Comparison of ENCODE assay signal across 8 mouse cellular contexts in the genomic region with DNA sequence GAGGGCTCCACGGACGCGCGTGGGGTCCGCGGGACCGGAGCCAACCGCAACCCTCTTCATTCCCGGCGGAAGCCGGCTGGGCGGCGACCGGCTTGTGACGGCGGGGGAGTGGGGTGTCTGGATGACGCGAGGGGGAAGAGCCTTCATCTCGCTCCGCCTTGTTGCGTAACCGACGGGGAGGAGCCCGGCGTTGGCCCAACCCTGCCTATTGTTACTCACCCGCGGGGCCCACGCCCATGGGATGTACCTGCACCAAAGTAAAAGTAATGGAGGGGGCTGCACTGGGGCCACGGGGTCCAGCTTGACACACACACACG. TPM values are rescaled to one million over a fixed set of nuclear protein-coding genes. Genes with fewer than 3 reads are reported as not detected.
A peak's percentile ranks its signal among the peaks of the same experiment; 100 is the strongest.
DNase-seq lines count a peak whose midpoint lies in the region; ATAC-seq and TF ChIP-seq lines count a peak whose summit lies in the region.

No protein-coding gene starts in this region.

- peaks cover 6% of the 10 kb centered on the region; the same call in 1 of the 2 replicates for H3K4me1 ChIP-seq in E14TG2a.4 (replicated peaks; ENCODE audit: low read depth, low read length)
- H3K4me1 ChIP-seq in forebrain, embryonic 13.5 days, result 0 out of 2 replicates have a peak, but pooled peaks cover 5% of the 10 kb centered on the region
- no peaks in the 10 kb centered on the region for H3K4me1 ChIP-seq in liver, postnatal 0 days (ENCODE audit: insufficient read depth)
- H3K4me1 ChIP-seq in neural tube, embryonic 13.5 days (replicated peaks), result peaks cover 22% of the 10 kb centered on the region

- H3K4me3 ChIP-seq in E14TG2a.4 (replicated peaks; ENCODE audit: low read length), result peak overlapping the region; percentile 84
- peak overlapping the region; percentile 57 for H3K4me3 ChIP-seq in forebrain, embryonic 13.5 days
- H3K4me3 ChIP-seq in liver, postnatal 0 days (ENCODE audit: low read depth, low read length), result peak overlapping the region; percentile 64
- peak overlapping the region; percentile 66 for H3K4me3 ChIP-seq in neural tube, embryonic 13.5 days

- H3K27me3 ChIP-seq in E14TG2a.4 (ENCODE audit: insufficient read depth, low read length), result no peaks in the 10 kb centered on the region
- H3K27me3 ChIP-seq in forebrain, embryonic 13.5 days, result no peaks in the 10 kb centered on the region
- H3K27me3 ChIP-seq in liver, postnatal 0 days (ENCODE audit: insufficient read depth, low read length), result no peaks in the 10 kb centered on the region
- H3K27me3 ChIP-seq in neural tube, embryonic 13.5 days, result no peaks in the 10 kb centered on the region

- no peaks in the 10 kb centered on the region for H3K9me3 ChIP-seq in E14TG2a.4 (ENCODE audit: low read length)
- peaks cover 4% of the 10 kb centered on the region; the same call in 1 of the 2 replicates for H3K9me3 ChIP-seq in forebrain, embryonic 13.5 days (replicated peaks)
- H3K9me3 ChIP-seq in liver, postnatal 0 days (ENCODE audit: low read length), result no peaks in the 10 kb centered on the region
- no peaks in the 10 kb centered on the region for H3K9me3 ChIP-seq in neural tube, embryonic 13.5 days

- no peak for TF ChIP-seq EP300 in liver, postnatal 0 days (IDR thresholded peaks at IDR 0.05; ENCODE audit: low read depth)

- TF ChIP-seq CTCF in E14TG2a.4 (conservative IDR thresholded peaks at IDR 0.05; ENCODE audit: low read length), result no peak
- no peak for TF ChIP-seq CTCF in liver, postnatal 0 days (IDR thresholded peaks at IDR 0.05; ENCODE audit: low read depth)

- peak overlapping the region; percentile 68 for H3K9ac ChIP-seq in forebrain, embryonic 13.5 days
- H3K9ac ChIP-seq in liver, postnatal 0 days (replicated peaks), result peak overlapping the region; percentile 63
- H3K9ac ChIP-seq in neural tube, embryonic 13.5 days, result peak overlapping the region; percentile 78

- intact Hi-C loops in heart, postnatal 10 days (cut with DNase I), result no loop called here

- H3K4me2 ChIP-seq in forebrain, embryonic 13.5 days, result peak overlapping the region; percentile 63
- H3K4me2 ChIP-seq in liver, postnatal 0 days (ENCODE audit: low read depth, low read length), result peak overlapping the region; percentile 79
- peak overlapping the region; percentile 58 for H3K4me2 ChIP-seq in neural tube, embryonic 13.5 days

- DNase-seq in c-Kit-positive CD71-positive TER-119-negative erythroid progenitor cells, embryonic 14.5 days (ENCODE audit: low read depth), result peak; percentile 66
- peak; percentile 91 to 92 for DNase-seq in heart, postnatal 10 days
- peak; percentile 88 for DNase-seq in layer of hippocampus, adult 11-12 months (ENCODE audit: low spot score)
- peak; percentile 87 for DNase-seq in liver, postnatal 0 days
- peak; percentile 71 for DNase-seq in telencephalon, adult 2 months (ENCODE audit: low read depth, low spot score)

- no peaks in the 10 kb centered on the region for H3K36me3 ChIP-seq in E14TG2a.4 (ENCODE audit: insufficient read depth, low read length)
- no peaks in the 10 kb centered on the region for H3K36me3 ChIP-seq in forebrain, embryonic 13.5 days (ENCODE audit: poor library complexity, severe bottlenecking)
- no peaks in the 10 kb centered on the region for H3K36me3 ChIP-seq in liver, postnatal 0 days (replicated peaks; ENCODE audit: insufficient read depth, low read length)
- no peaks in the 10 kb centered on the region for H3K36me3 ChIP-seq in neural tube, embryonic 13.5 days

- ATAC-seq in forebrain, embryonic 13.5 days, result peak; percentile 98
- peak; percentile 96 for ATAC-seq in liver, postnatal 0 days
- ATAC-seq in neural tube, embryonic 13.5 days (ENCODE audit: low read depth), result peak; percentile 98

- 9% methylated on average over 27 of the region's 30 CpGs for whole genome bisulfite sequencing in forebrain, embryonic 13.5 days
- WGBS in liver, postnatal 0 days (ENCODE audit: insufficient replicate concordance), result 28% methylated on average over 22 of the region's 30 CpGs
- WGBS in neural tube, embryonic 13.5 days, result 18% methylated on average over 29 of the region's 30 CpGs

- peak overlapping the region; percentile 32; the same call in 1 of the 2 replicates for H3K27ac ChIP-seq in forebrain, embryonic 13.5 days
- H3K27ac ChIP-seq in liver, postnatal 0 days (ENCODE audit: low read depth), result 0 out of 2 replicates have a peak overlapping the region, but pooled peaks have one; percentile 44
- H3K27ac ChIP-seq in neural tube, embryonic 13.5 days (replicated peaks), result peak overlapping the region; percentile 76

RNA-seq across cellular contexts. Expression of a gene that starts 0.3 kb away (rescaled TPM):
- 25.6 and 26.3 TPM in 2 replicates for polyA plus RNA-seq in forebrain, embryonic 13.5 days (2015; fragmentation: Nextera tagmentation; extraction: Ambion mirVana)
- total RNA-seq in heart, postnatal 10 days (2021), result 10 to 100 TPM; 23.3 to 24.4 TPM
- 1.4 and 2.0 TPM in 2 replicates for polyA plus RNA-seq in liver, postnatal 0 days (2015; fragmentation: Nextera tagmentation; extraction: Ambion mirVana)
- 31.1 and 31.8 TPM in 2 replicates for polyA plus RNA-seq in neural tube, embryonic 13.5 days (2015; fragmentation: Nextera tagmentation; extraction: Ambion mirVana)

RNA-seq across cellular contexts. Expression of a gene that starts 57.6 kb away (rescaled TPM):
- not detected in 2 replicates for polyA plus RNA-seq in forebrain, embryonic 13.5 days (2015; fragmentation: Nextera tagmentation; extraction: Ambion mirVana)
- total RNA-seq in heart, postnatal 10 days (2021), result not detected
- polyA plus RNA-seq in liver, postnatal 0 days (2015; fragmentation: Nextera tagmentation; extraction: Ambion mirVana), result not detected in 2 replicates
- polyA plus RNA-seq in neural tube, embryonic 13.5 days (2015; fragmentation: Nextera tagmentation; extraction: Ambion mirVana), result not detected in 2 replicates

Comparison
In these comparisons a context has a peak if more than half of its experiments do, and no peak if none do; other contexts are left out.
1. Peak in every context shown above with its lines: DNase-seq, ATAC-seq, H3K4me3 ChIP-seq and H3K27ac ChIP-seq.